Mouse (Mus musculus): ENCODE data around the gene Tmem274.

Gene Tmem274

DNA sequence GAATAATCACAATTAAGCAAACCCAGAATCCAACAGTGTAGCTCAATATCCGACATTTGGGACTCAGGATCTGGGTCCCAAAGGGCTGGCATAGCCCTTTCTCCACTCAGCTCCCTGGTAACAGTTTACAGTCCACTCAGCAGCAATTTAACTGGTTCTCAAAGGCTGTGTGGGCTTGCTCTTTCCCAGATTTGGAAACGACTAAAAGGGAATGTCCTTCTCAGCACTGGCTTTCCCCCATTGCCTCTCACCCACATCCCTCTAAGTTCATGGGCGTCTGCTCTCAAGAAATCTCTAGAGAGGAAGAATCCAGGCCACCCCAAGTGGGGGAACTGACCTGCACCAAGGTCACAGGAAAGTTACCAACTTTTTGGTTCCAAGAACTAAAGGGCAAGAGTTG is 7.4 kb downstream of the Tmem274 start:
- no peak for DNase-seq

DNA sequence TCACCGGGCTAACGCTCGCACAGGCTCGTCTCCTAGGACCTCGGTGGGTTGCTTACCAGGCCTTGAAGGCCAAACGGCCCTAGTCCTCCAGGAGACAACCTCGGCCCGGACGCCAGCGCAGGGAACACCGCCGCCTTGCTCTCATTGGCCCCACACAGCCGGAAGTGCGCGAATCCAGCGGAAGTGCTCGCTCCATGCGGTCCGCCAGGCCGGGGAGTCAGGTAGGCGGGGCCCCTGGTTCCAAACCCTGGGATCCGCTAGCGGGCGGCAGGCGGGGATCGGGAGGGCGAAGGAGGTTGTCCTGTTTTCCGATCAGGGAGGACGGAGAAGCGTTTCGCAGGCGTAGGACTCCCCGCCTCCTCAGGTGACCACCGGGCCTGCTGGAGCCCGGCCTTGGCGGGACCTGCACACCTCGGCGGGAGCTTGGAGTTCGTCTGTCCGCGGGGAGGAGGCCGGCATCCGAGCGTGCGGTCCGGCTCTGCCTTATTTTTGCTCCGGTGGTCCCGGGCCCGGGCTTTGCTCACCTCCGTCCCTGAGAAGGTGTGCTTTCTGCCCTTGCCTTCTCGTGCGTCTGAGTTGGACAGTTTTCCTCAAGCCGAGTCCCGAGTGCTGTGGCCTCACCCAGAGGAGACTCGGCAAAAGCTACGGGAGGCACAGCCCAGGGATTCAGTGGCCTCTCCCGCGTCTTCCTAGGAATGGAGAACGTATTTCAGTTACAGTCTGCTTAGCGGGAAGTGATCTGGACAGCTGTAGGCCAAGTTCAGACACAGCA is 8.1 kb downstream of the Tmem274 start, which contains the start of the genes Nmnat1 and Lzic:
Nmnat1 (minus strand) TSS at position 150 of the 772 bp plus-strand sequence.
Lzic (plus strand) TSS at position 177 of the 772 bp plus-strand sequence.
- DNase-seq, result peak; percentile 92

DNA sequence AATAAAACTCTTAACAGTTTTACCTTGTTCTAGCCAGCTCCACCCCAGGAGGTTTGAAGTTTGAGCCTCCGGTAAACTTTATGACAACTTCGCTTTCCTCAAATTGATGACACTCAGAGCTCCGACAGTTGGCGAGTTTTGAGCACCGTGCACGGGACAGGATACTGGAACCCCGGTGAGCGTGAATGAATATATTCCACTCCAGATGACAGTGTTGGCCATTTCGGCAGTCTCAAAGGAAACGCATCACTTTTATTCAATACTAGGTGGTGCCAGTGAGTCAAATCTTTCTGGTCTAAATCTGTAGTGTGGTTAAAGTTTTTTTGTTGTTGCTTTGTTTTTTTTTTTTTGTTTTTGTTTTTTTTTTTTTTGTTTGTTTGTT is 8.6 kb downstream of the Tmem274 start:
- DNase-seq, result peak; percentile 12

DNA sequence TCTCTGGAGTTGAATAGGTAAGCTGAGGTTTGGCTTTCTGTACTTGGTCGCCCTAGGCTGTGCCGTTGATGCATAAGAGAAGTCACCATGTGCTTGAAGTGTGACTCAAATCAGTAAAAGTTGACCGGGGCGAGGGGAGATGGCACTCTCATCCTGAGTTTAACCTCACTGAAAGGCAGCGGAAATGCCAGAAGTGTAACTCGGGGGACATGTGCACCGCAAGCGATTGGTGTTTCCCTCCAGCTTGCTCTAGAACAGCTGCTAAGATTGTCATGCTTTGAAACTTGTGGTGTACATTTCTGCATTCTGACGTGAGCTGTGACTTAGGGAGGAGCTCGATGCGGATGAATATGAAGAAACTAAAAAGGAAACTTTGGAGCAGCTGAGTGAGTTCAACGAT is 10.6 kb downstream of the Tmem274 start:
- no peak for DNase-seq

DNA sequence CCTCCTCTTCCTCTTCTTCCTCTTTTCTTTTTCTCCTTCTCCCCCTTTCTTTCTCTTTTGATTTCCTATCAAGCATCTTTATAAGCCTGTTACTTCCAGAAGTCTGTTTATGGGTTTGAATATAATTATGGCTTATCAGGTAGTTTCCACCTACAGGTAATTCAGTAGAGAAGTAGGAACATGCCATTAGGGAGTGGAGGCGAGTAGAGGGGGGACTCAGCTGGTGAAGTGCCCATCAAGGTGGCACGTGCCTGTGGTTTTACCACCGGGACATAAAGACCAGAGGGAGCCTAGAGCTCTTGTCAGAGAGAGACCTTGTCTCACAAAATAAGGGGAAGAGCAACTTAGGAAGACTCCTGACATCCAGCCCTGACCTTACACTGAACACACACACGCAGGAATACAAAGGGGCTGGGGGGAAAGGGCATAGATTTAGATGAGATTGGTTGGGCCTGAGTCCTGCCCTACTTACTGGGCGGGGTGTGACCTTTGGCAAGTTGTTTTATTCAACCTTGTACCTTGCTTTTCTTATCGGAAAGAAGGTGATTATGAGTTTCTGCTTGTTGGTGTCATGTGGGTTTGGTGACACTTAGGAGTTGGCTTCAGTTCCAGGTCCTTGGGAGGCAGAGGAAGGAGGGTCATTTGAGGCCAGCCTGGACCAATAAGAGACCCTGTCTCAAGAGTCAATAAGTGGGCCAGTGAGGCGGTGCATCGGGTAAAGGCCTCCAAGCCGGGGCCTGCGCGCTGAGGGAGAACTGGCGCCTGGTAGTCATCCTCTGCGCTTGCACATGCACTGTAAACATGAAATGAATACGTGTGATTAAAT is 12.4 kb downstream of the Tmem274 start:
- no peak for DNase-seq

DNA sequence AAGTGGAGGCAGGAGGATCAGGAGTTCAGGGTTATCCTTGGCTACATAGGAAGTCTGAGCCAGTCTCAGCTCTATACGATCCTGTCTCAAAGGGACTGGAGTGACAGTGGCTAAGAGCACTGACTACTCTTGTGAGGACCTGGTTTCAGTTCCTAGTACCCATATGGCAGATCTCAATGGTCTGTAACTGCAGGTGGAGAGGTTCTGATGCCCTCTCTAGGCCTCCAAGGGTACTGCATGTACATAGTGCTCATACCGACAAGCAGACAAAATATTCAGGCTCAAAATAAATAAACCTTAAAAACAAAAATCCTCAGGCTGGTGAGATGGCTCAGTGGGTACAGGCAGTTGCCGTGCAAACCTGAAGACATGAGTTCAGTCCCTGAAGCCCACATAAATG is 14.0 kb downstream of the Tmem274 start:
- DNase-seq, result no peak

DNA sequence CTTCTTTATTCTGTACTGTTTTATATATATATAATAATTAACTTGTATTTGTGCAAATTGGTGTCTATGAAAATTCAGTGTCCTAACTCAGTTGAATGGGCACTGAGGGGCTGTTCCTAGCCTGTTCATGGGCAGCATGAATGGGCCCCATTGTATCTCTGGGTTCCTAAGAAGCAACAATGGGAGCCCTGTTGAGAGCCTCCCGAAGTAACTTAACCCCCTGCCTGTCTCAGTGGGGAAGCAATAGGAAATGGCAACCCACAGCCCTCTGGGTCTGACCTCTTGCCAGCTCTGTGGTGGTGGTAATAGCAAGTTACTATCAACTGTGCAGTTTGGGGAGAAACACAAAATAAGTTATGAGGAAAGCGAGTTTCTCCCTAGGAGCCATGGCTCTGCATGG is 19.4 kb downstream of the Tmem274 start:
- no peak for DNase-seq

DNA sequence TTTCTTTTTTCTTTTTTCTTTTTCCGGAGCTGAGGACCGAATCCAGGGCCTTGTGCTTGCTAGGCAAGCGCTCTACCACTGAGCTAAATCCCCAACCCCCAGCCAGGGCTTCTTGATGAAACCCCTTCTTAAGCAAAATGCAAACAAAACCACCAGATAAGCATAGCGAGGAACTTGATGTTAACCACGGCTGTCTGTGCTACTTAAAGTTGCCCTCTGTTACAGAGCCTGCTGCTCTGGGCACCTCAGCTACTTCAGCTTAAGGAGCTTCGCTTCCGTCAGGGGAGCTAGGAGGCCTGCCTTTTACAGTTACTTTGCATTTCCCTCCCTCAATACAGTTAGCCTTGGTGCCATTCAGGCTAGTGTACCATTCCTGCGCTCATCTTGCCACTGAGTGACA is 21.7 kb downstream of the Tmem274 start:
- DNase-seq, result no peak

DNA sequence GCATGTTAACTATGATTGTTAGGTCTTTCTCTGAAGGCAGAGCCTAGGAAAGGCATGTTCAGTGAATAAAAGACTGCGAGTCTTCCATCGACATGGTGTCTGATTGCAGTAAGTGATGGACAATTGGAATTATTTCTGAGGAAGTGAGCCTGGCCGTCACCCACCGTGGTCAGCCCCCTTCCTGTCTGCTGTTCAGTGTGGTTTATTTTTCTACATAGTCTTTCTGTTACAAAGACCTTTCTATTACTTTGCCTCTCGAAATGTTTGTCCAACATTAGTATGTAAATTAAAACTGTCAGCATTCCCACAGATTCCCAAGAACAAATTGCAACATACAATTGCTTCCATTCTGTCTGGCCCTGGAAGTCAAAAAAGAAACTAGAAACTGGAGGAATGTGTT is 22.6 kb downstream of the Tmem274 start:
- no peak for DNase-seq

DNA sequence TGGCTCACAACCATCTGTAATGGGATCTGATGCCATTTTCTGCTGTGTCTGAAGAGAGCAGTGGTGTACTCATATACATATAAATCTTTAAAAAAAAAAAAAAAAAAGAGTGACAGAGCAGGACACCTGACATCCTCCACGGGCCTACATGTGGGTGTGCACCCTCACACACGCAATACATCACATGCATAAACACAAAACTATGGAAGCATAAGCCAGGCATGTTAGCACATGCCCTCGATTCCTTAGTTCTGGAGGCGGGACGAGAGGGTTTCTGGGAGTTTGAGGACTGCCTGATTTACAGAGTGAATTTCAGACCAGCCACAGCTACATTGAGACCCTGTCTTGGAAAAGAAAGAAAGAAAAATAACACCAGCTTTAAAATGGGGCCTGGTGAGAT is 27.2 kb downstream of the Tmem274 start:
- DNase-seq, result no peak

DNA sequence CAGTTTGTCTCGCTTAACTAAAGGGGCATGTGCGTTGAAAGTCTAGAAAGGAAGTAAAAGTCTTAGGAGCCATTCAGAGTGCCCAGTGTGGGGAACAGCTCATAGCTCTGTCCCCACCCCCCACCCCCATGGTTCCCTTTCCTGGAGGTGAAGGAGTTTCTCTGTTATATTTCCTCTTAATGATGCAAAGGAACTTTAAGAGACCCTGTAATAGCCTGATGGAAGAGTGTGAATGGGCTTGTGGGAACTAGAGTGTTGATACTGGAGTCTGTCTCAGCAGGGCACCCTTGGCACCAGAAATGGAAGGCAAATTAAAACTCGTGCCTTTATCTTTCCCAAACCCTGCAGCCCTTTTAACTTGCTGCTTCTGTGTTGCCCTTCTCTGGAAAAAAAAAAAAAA is 27.7 kb downstream of the Tmem274 start:
- DNase-seq, result no peak

DNA sequence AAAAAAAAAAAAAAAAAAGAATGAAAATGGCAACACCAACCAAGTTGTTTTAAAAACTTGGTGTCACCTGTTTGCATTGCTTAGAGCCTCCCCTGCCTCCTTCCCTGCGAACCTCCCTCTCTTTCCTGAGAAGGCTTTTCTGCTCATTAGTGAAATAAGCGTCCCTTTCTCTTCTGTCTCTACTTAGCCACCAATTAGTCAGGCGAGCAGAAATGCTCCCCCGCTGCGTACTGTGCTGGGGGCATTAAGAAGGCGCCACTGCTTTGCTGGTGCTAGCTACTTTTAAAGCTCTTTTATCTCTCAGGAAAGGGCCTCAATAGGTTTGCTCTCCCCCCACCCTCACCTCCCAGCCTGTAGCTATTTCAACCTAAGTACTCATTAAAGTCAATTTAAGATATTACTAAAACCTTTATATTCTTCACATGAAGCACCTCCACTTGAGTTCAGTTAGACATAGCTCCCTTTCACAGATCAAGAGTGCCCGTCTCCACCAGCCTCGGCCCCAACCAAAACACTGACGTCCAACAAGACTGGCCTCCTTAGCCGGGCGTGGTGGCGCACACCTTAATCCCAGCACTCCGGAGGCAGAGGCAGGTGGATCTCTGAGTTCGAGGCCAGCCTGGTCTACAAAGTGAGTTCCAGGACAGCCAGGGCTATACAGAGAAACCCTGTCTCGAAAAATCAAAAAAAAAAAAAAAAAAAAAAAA is 28.2 kb downstream of the Tmem274 start:
- no peak for DNase-seq

DNA sequence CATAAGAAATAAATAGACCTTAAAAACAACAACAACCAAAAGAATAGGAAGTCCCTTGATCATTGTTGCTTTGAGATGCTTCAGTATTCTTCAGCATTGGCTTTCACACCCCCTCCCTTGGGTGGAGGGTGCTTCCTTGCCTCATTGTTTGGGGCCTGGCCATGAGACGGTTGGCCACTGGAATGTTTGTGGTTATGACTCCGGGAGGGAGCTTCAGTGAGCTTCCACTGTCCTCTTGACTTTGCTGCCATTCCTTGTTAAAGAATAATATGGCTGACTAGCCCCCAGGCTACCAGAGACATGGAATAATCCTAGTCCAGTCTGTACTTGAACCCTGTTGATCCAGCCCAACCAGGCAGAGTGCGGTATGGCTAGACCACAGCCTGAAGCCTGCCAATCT is 29.7 kb downstream of the Tmem274 start:
- no peak for DNase-seq

DNA sequence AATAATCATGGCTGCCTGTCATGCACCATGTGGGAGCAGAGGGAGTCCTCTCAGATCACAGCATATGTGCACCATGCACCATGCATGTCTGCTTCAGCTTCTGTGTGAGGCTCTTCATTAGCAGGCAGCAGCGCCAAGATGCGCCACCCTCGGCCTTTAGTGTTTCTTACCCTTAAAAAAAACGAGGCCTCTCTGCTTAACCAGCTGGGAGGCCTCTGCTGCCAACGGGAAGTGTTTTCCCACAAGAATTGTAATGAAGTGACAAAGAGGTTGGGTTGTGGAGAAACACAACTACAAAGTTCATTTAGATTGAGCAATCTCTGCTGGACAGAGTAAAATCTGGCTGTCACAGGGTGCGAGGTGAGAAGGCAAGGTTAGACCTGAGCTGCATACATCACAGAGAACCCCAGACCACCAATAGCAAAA is 34.1 kb downstream of the Tmem274 start:
- no peak for DNase-seq

DNA sequence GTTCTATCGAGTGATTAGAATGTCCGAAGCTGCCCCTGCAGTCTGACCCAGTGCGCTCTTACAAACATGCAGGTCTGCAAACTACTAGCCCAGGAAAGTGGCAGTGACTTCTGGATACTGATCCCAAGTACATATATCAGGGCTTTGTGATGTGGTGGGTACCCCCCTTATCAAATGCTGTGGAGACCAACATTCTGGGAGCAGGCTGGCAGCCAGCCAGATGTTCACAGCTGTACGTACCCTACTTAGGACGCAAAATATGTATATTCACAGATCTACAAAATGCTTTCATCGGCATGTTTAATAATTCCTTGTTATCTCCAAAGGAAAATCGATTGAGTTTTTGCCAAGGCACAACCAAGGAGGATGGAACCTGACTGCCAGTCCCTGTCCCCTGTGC is 34.9 kb downstream of the Tmem274 start:
- DNase-seq, result no peak

DNA sequence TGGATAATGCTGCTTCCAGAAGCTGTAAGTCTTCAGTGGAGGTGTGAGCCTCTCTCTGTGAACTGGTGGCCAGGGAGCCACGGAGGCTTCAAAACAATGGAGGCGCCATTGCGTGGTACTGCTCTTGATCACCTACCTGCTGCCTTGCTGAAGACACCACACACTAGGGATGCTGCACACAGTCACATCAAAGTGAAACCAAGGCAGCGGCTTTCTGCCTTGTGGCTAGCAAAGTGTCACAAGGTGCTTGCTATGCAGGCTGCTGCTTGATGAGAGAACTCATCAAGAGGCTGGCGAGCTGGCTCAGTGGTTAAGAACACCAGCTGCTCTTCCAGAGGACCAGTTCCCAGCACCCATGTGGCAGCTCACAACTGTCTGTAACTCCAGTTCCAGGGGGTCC is 38.5 kb downstream of the Tmem274 start:
- DNase-seq, result no peak

DNA sequence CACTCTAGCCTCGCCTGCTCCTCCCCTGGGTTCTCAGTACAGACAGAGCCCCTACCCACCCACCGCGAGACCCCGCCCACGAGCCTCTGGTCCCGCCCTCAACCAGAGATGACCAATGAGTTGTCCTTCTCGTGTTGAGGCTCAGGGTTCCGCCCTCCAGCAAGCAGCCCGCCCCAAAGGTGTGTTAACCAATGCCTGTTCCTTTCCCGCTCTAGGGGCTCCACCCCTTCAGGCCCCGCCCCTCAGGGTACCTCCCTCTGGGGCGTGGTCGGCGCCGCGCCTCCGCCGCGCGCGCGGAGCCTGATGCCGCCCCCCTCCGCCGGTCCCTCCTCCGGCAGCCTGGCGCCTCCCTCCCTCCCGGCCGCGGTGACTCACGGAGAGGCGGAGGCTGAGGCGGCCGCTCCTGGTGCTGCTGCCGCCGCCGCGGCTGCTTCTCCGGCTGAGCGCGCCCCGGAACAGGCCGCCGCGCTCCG is 40.7 kb downstream of the Tmem274 start, which contains the start of gene Ctnnbip1:
Ctnnbip1 (plus strand) TSS at position 369 of the 473 bp plus-strand sequence.
- peak; percentile 99 for DNase-seq

DNA sequence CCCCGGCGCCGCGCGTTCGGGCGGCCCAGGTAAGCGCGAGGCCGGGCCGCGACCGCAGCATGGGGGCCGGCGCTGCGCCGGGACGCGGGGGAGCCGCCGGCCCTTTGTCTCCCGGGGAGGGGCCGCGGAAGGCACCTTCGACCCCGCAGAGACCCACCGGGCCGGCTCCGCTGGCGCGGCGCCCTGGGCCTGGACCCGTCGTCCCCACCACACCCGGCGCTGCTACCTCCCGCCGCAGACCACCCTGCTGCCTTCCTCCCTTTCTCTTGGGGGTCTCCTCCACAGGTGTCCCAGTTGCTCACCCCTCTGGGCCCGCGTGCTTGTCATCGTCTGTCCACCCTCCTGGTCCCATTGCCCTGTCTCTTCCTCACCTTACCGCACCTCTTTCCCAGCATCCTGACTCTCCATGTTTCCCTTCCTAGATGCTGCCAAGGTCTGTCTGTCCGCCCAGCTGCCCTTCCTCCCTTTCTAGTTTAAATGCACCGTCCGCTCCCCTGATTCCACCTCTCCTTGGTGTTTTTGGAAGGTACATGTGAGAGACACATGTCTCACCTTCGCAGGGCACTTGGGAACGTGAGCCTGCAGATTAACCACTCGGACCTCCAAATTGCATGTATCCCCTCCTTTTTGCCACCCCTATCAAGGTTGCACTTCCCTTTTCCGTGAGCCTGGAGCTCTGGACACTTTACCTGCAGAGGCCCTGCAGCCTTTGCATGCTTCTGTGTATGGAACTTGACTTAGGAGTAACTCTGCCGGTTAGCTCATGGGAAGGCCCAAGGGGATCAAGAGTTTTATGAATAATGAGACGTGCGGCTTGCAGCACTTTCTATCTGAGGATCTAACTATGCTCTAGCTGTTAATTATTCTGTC is 41.4 kb downstream of the Tmem274 start:
- peak; percentile 14 for DNase-seq

DNA sequence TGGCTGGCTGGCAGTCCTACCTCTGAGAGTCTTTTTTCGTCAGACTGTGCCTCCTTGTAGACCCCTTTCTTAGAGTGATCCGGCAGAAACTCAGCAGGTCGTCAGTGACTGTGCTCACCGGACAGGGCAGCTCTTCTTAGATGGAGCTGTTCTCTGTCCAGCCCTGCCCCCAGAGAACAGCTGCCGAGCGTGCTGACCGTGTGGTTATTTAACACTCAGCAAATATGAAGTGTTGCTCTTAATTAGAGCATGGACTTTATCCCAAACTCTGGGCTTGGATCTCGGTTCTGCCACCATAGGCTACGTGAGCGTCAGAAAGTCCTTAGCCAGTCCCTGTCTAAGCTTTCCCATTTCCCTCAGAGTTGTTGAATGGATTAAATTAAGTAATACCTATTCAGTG is 44.1 kb downstream of the Tmem274 start:
- DNase-seq, result peak; percentile 64

DNA sequence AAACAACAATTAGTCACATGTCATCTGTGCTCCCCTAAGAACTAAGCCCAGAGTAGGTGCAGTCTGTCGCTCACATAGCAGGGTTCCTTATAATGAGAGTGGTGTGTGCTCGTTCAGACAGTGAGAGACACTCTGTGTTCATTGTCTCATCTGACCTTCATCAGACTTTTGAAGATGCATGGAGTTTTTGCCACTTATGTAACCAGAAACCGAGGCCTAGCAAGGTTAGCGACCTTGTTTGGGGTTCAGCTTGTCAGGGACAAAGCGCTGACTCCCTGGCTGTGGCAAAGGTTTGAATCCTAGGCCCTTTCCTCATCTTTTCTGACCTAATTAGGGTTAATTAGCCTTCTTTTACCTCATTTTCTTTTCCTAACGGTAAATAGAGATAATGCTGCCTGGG is 46.8 kb downstream of the Tmem274 start:
- DNase-seq, result no peak

DNA sequence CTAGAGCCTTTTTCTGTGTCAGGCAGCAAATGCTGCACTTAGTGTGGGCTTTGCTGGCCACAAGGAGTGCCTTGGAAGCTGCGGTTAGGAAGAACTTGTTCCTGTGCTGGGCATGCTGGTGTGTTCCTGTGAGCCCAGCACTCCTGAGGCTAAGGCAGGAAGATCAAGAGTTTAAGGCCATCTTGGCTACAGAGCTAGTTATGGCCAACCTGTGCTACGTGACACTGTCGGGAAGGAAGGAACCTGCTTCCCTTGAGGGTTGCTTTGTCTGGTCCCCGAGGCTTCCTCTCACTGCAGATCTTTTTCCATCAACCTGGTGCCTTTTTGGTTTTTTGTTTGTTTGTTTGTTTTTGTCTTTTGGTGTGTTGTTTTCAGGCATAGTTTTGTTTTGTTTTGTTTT is 48.0 kb downstream of the Tmem274 start:
- DNase-seq, result no peak

DNA sequence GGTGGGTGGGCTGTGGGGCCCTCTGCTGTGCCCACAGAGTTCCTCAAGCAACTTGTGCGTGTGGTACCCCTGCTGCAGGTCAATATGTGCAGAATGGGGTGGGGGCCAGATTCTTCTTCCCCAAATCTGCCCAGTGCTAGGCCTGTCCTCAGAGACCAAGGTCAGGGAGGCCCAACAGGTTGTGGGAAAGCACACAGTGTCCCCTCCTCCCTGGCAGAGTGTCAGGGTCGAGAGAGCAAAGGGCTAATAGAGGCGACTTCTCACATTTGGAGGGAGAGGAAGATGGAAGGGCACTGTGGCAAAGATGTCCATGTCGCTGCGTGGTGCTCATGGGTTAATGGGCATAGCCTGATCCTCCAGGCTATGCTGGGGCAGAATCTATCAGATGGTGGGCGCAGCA is 48.6 kb downstream of the Tmem274 start:
- DNase-seq, result no peak

Measured in kidney, adult 11 months (tissue).